Mouse (Mus musculus) inflammation-experienced regulatory T-cells (primary cell): ENCODE measurements around the gene Cacybp. TPM values are rescaled to one million over a fixed set of nuclear protein-coding genes. Genes with fewer than 3 reads are reported as not detected.

ENCODE experiments used
- polyA plus RNA-seq, 2 experiments: library from polyadenylated mRNA; unstranded; fragments of 100-300 nt; shearing (Covaris generic); gene quantifications; one replicate each; pipeline ENCODE4 v1.2.1; 2017

The Cacybp gene
- polyA plus RNA-seq, result 100 to 1,000 TPM; 106 to 166 TPM

DNA sequence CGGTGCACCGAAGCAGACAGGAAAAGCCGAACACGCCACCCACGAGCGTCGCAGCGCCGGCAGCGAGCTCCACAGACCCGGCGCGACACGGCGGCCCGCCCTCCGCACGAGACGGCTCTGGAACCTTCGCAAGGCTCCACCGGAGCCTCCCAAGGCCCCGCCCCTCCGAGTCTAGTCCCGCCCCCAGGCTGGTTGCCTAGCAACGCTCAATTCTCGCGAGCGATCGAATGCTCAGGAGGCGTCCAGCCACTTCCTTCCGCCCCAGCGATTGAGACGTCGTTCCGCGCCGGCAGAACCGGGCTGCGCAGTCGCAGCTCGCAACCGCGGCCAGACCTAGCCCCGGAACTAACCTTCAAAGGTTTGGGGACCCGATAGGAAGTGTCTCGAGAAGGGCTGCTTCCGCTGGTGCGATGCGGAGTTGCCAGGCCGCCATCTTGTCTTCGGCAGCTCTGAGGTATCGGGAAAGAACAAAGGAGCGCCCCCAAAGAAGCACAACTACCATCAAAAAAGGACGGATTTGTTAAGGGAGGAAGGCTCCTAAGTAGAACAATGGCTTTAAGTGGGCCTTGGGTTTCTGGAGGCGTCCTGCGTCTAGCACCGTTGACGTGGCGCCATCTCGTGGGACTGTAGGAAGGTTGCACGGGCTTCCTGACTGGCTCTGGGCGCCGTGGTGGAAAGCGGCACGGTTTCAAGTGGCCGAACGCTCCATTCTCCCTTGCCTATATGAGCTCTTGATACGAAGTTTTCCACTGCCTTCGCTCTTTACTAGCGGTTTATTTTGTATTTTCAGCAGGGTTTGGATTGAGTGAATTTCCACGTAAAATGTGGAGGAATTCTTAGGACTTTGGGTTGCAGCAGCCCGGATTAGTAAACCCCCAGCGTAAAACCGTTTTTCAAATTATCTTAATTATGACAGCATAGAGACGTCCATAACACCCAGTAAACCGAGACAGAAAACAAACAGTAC lies at the start of gene Cacybp:
Gene Cacybp (minus strand): TSS at position 173 of the 967 bp plus-strand sequence.

GRCm38 (mm10) chr1:160194529-160195336 lies 17.9 kb downstream of the Cacybp start, which contains the start of gene Mrps14:
TSS of gene Mrps14 (plus strand) at chr1:160195215.

GRCm38 (mm10) chr1:160153480-160153879 lies 59.2 kb downstream of the Cacybp start, which contains the start of gene Tnn:
TSS of gene Tnn (minus strand) at chr1:160153580.

Other genes with a start within 250 kb of the Cacybp start
- gene 4930523C07Rik, start 168.5 kb downstream of the Cacybp start, polyA plus RNA-seq, result 100 to 1,000 TPM; 258 to 404 TPM
- under 1 TPM in 1 of 2 experiments, not detected in 1; 0.06 TPM for gene Tnn, start 59.3 kb downstream of the Cacybp start, polyA plus RNA-seq
- gene Mrps14, start 17.7 kb downstream of the Cacybp start, polyA plus RNA-seq, result 100 to 1,000 TPM; 157 to 191 TPM